Mouse (Mus musculus): ENCODE measurements around the gene Trappc6b. TPM values are rescaled to one million over a fixed set of nuclear protein-coding genes. Genes with fewer than 3 reads are reported as not detected.
A peak's percentile ranks its signal among the peaks of the same experiment; 100 is the strongest.
"Not testable (repeated sequence)": the region's sequence is repeated elsewhere in the genome, so short reads cannot be mapped to it uniquely, and the experiment has no call there.

The Trappc6b gene
- total RNA-seq, 2 experiments from 2014 or later = 44.2 to 74.6 TPM

DNA sequence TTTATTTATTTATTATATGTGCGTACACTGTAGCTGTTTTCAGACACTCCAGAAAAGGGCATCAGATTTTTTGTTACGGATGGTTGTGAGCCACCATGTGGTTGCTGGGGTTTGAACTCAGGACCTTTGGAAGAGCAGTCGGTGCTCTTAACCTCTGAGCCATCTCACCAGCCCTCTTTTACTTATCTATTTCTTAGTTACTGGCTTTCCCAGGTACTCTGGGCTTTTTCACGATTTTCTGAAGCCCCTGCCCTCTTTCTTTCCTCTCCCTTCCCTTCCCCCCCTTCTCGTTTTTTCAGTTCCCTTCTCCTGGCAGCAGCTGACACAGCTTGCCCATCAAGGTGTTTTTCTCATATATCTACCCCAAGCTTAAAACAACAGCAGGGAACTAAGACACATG, 3.0 kb downstream of the Trappc6b start:
- not testable (repeated sequence) for ATAC-seq (replicated peaks; ENCODE audit: low FRiP score, poor library complexity, severe bottlenecking)

DNA sequence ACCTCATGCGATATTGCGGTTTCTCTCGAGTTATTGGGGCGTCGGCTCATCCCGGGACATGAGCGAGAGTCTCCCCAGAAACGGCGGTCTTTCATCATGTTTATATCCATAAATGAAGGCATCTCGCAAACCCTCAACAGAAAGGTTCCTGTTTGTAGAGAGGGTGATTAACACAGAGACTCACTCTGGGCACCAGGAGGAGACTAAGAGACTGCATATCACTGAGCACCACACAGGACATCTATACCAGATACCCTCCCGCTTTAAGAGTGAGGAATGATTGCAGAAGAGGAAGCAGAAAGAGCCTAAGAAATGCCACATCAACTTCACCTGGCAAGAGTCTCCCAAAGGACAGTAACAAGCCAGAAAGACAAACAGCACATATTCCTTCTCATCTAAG, 5.0 kb downstream of the Trappc6b start:
- ATAC-seq (replicated peaks; ENCODE audit: low FRiP score, poor library complexity, severe bottlenecking) = no peak

DNA sequence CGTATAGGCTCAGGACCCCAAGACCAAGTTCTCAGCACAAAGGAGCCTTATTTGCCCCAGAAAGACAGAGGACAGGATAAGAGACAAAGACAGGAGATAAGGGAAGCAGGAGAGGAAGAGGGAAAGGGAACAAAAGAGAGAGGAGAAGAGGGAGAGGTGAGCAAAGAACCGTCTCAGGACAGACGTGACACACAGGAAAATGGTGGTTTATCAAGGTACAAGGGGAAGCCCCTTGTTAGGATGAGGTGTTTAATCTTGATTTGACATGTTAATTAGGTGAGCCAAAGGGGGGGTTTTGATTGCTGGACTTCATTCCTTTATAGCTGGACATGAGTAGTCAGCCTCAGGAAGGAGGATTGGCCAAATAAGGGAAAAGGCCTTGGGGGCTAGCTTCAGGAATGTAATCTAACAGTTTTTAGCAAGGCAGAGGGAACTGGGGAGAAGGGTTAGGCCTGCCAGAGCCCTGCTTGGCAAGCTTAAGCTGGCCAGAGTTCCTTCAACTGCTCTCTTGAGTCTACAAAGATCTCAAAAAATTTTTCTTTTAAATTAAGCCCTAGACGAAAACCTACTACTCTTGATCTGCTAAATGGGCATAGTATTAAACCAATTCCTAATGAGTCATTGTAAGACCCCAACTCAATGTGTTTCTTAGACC, 5.9 kb downstream of the Trappc6b start:
- ATAC-seq (replicated peaks; ENCODE audit: low FRiP score, poor library complexity, severe bottlenecking) = no peak

DNA sequence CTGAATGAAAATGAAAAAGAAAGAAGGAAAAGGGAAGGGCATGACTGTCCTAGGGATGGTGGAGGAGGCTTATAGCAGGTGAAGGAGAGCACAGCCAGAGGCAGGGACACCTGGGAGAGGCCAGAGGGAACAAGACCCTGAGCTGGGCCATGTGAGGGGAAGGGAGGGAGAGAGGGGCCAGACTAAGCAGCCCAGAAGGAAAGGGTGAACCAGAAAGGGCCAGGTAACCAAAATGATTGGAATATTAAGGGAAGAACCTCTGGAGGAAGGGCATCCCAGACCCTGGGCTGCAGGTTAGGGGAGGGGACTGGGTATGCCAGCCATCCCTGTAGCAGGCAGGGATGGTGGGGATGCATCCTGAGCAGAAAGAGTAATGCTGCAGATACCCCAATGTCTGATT, 7.3 kb downstream of the Trappc6b start:
- ATAC-seq (replicated peaks; ENCODE audit: low FRiP score, poor library complexity, severe bottlenecking) = no peak

DNA sequence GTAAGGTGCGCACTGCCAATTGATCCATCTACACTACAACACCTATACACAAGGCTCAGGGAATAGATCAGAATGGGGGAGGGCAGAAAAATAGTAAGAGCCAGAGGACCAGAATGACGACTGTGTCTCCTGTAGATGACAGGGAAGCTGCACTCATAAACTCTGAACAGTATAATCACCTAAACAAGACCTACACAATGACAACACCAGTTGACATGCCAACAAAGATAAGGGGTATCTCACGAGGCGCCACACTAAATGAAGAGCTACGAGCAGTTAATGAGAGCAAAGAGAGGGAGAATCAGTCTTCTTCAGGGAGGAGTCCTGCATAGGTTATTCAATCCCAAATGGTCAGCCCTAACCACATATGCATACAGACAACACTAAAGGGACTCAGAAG, 8.1 kb downstream of the Trappc6b start:
- ATAC-seq (replicated peaks; ENCODE audit: low FRiP score, poor library complexity, severe bottlenecking) = peak; percentile 54; the same call in 1 of the 2 replicates

DNA sequence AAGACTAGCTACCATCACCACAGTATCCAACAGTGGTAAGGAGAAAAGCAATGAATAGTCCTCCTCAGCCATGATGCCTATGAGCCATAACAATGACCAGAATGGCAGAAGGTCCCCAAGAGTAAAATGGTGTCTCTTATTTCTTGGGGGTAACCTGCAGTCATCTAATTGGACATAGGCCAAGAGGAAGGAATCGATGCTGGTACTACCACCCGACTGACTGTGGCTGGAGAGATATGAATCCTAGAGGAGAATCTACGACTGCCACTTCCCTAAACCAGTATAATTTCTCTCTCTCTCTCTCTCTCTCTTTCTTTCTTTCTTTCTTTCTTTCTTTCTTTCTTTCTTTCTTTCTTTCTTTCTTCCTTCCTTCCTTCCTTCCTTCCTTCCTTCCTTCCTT, 8.8 kb downstream of the Trappc6b start:
- no peak for ATAC-seq (replicated peaks; ENCODE audit: low FRiP score, poor library complexity, severe bottlenecking)

DNA sequence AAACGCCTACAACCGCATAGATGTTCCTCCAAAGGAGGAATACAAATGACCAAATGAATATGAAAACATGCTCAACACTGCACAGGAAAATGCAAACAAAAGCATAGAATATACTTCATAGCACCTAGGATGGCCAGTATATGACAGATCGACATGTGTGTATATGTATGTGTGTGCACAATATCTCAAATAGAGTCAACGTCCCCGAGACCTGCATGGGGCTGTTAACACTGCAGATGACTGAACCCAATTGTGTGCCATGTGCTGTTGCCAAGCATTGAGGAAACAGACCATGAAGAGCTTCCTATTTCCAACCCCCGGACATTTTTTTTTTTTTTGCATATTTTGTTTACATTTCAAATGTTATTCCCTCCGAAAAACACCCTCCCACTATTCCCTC, 20.4 kb downstream of the Trappc6b start:
- no peak for ATAC-seq (replicated peaks; ENCODE audit: low FRiP score, poor library complexity, severe bottlenecking)

DNA sequence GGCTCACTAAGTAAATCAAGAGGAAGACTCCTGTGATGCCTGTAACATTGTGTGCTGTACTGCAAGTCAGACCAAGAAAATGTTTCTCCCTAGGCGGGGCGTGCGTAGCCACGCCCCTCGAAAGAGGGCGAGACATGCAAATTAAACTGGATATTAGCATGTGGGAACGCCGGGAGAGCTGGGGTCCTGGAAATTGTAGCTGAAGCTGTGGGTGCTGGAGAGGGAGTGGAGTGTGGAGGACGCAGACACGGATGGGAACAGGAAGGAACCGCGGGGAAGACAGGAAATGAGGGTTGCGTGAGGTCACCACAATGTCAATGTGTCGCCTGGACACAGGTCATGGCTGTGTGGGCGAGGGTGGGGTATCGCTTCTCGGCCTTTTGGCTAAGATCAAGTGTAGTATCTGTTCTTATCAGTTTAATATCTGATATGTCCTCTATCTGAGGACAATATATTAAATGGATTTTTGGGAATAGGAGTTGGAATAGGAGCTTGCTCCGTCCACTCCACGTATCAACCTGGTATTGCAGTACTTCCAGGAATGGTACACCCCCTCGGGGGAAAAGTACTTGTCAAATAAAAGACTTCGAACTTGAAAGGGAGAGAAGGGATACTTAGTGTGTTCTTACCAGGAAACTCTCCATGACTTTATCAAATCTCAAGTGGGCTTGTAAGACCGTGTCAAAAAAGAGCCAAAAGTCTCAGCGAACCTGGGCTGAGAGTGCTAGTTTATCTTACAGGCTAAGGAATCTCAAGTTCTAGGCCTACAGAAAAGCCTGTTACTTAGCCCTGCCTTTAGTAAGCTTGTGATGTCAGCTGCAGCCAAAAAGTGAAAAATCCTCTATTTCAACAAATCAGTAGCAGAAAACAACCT, 21.1 kb downstream of the Trappc6b start:
- ATAC-seq (replicated peaks; ENCODE audit: low FRiP score, poor library complexity, severe bottlenecking) = no peak; the same call in 1 of the 2 replicates

DNA sequence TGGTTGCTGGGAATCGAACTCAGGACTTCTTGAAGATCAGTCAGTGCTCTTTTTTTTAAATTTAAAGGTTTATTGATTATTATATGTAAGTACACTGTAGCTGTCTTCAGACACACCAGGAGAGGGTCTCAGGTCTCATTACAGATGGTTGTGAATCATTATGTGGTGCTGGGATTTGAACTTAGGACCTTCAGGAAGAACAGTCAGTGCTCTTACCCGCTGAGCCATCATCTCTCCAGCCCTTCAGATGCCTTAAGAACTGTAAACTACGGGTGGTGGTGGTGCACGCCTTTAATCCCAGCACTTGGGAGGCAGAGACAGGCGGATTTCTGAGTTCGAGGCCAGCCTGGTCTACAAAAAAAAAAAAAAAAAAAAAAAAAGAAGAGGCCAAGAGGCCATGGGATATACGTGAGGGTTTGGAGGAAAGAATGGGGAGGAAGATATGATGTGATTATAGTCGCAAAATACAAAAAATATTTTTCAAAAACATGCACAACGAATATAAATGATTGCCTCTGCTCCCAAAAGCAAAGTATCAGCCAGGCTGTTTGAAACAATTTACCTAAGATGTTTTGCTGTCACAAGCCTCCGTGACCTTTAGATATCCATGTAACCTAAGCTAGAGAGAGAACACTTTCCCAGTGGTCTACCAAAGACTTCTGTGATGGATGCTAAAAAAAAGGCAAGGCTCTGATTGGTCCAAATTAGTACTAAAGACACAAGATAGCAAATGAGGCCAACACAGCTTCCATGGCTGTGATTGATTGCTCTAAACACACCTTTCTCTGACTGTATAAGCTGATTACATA, 21.9 kb downstream of the Trappc6b start:
- no peak for ATAC-seq (replicated peaks; ENCODE audit: low FRiP score, poor library complexity, severe bottlenecking)

DNA sequence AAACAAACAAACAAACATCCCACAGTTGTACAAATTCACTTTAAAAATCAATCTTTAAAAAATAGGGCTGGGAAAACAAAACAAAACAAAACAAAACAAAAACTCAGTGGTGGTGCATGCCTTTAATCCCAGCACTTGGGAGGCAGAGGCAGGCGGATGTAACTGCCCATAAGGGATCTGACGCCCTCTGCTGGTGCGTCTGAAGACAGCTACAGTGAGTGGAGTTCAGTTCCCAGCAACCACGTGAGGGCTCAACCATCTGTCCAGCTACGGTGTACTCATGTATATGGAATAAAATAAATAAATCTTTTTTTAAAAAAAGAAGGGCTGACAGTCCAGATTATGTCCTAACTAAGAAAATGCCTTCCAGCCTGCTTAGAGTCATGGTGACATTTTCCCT, 29.2 kb downstream of the Trappc6b start:
- ATAC-seq (replicated peaks; ENCODE audit: low FRiP score, poor library complexity, severe bottlenecking) = no peak

DNA sequence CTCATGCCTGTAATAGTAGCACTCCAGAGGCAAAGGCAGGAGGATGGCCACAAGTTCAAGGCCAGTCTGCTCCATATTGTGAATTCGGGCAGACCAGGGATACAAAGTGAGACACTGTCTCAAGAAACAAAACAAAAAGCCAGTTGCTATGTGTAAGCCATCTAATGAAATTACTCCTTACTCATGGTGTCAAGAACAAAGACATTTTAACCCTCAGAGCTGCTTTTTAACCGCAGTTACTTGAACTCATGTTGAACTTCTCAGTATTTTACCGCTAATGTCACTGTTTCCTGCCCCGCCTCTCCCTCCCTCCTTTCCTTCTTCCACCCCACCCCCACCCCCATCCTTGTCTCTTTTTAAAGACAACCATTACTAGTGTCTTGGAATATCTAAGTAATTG, 40.0 kb downstream of the Trappc6b start:
- ATAC-seq (replicated peaks; ENCODE audit: low FRiP score, poor library complexity, severe bottlenecking) = no peak

DNA sequence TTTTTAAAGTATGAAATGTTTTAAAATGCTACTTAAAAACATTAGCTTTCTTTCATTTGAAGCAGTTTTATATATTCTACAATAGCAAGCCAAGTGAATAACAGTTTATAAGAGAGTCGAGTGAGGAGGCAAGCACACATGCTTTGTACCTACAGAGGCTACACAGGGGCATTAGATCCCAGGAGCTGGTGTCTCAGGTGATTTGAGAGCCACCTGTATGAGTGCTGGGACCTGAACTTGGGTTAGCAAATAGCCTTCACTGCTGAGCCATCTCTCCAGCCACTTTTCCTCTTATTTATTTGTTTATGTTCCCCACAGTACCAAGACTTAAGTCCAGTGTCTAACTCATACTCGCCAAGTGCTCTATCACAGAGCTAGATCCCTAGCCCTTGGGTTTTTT, 41.4 kb downstream of the Trappc6b start:
- no peak for ATAC-seq (replicated peaks; ENCODE audit: low FRiP score, poor library complexity, severe bottlenecking)

DNA sequence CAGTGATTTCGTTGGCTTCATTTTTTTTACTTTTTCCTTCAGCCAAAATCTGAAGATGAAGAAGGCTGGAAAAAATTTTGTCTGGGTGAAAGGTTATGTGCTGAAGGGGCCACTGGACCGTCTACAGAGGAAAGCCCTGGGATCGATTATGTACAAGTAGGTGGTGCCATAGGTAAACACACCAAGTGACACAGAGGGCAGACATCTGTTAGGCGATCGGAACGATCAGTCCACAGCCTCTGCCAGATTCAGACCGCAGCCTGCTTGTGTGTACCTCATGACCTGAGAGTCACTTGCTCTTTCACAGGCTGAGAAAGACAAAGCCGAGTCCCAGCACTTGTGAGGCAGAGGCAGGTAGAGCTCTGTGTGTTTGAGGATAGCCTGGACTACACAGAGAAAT, 43.3 kb downstream of the Trappc6b start:
- ATAC-seq (replicated peaks; ENCODE audit: low FRiP score, poor library complexity, severe bottlenecking) = no peak

DNA sequence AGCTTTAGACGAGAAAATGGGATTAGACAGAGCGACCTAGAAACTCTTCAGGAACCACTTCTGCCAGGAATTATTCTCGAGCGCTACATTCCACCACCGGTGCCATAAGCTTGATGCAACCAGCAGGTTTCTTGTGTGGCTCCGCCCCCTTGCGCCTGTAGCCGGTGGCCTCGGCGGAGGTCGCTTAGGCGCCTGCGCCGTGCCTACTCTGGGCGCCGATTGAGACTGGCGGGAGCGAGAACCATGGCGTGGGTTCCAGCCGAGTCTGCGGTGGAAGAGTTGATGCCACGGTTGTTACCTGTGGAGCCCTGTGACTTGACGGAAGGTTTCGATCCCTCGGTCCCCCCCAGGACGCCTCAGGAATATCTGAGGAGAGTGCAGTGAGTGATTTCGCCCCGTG, 48.0 kb downstream of the Trappc6b start, which contains the start of gene Gemin2:
TSS of gene Gemin2 (plus strand) at position 160 of the 400 bp plus-strand sequence.
- ATAC-seq (replicated peaks; ENCODE audit: low FRiP score, poor library complexity, severe bottlenecking) = peak; percentile 84

DNA sequence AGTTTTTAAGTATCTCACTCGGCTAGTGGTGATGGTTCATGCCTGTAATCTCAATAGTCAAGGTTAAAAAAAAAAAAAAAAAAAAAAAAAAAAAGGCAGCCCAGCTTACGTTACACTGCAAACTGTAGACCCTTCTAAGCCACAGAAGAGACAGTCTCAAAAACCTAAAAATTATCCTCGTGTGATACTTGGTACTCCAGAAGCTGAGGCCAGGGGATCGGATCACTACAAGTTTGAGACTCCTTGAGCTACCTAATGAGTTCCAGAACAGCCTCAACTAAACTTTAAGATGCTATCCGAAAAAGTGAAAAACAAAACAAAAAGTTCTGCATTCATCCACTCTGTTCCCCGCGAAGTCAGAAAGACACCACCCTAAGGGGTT, 48.6 kb downstream of the Trappc6b start:
- ATAC-seq (replicated peaks; ENCODE audit: low FRiP score, poor library complexity, severe bottlenecking) = no peak; the same call in 1 of the 2 replicates

DNA sequence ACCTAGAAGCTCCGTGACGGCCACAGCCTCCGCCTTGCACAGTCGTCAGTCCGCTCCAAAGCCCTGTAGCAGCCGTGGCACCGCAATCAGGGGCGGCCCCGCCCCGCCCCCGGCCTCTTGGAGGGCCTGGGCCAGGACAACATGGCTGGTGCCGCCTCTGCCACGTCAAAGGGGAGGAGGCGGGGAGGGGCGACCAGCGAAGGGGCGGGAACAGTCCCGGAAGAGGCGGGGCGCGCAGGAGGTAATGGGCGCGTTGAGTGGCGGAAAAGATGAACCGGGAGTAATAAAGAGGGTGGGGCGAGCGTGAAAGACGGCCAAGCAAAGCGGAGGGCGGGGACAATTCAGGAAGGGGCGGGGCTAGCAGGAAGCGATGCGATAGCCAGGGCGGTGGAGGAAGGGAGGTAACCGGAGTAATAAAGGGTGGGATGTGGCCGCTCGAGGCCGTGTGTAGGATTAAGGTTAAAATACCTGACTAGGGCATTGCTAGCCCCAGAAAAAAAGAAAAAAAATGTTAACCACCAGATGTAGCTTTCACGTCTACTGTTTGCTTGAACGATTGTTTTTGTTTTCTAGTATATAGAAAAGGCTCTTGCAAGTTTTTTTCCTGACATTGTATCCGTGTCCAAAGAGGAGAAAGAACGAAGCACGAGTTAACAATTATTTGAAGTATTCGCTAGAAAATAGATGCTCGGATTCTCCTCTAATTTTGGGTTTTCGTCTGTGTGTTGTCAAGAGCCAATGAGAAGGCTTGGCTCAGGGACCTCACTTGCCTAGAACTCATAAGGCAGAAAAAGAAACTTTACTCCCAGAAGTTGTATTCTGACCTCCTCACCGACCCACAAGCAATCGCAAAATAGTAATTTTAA, 49.2 kb downstream of the Trappc6b start, which contains the start of gene Sec23a:
TSS of gene Sec23a (minus strand) at position 174 of the 866 bp plus-strand sequence.
- peak; percentile 87 for ATAC-seq (replicated peaks; ENCODE audit: low FRiP score, poor library complexity, severe bottlenecking)

DNA sequence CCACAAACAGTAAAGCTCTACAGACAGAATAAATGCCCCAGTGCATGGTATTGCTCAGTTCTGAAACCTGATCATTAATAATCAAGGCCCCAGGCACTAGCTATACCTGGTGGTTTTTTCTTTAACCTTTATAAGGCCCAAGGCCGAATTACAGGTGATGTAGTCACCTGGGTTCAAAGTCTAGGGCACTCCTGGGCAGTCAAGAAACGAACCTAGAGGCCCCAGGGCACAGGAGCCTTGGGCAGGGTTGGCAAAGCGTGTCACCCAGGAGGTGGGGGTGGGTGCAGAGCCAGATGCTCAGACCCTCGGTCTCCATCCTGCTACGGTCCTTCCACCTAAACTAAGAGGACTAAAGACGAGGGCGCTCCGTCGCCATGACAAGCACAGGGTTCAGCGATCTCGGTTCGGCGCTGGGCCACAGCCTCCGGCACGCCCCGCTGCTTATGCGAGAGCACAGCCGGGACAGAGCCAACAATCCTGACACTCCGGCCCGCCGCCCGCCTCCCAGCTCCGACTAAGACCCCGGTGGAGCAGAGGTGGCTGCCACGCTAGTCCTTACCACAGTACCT, 49.9 kb downstream of the Trappc6b start:
- peak; percentile 60 for ATAC-seq (replicated peaks; ENCODE audit: low FRiP score, poor library complexity, severe bottlenecking)

DNA sequence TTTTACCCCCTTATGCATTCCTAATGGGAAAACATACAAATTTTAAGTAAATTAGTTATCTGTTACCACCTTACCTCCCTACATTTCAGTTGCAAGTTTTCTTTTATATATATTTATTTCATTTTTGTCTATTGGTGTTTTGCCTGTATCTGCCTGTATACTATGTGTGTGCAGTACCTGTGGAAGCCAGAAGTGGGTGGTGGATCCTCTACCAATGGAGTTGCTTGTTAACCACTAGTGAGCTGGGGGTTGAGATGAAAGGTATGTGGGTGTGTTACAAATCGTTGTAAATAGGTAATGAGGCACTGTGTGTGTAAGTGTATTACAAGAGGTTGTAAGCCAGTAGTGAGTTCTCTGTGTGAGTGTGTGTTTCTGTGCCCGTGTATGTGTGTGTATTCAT, 50.8 kb downstream of the Trappc6b start:
- no peak for ATAC-seq (replicated peaks; ENCODE audit: low FRiP score, poor library complexity, severe bottlenecking)
